Mouse (Mus musculus) fat pad, adult 2 months (tissue): Measurements from ENCODE around the gene Opalin.

Experiments
- DNase-seq: peaks from one replicate; pipeline ENCODE4 v3.0.0-alpha.2; 2011; ENCODE audit warnings: low read depth, low spot score; ENCODE audit errors: extremely low read depth

The Opalin gene

DNA sequence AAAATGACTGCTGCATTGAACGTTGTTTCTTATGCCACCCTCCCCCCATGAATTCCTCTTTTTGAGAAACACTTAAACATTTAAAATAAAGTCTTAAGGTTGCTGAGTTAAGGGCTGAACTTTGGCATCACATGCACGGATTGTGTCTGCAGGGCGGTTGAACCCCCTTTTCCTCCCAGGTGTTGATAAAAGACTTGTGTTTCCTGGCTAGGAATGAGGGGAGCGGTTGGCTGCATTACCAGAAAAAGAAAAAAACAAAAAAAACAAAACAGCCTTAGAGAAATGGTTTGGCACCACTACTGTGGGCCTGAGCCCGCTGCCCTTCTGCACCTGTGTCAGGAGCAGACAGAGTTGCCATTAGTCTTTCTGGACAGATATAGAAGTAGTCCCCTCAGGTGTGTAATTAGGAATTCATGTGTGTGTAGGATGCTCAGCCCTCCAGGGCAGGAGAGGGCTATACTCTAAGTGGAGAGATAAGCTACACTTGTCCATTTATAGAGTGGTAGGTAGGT is 57.7 kb downstream of the Opalin start:
- DNase-seq, result no peak

DNA sequence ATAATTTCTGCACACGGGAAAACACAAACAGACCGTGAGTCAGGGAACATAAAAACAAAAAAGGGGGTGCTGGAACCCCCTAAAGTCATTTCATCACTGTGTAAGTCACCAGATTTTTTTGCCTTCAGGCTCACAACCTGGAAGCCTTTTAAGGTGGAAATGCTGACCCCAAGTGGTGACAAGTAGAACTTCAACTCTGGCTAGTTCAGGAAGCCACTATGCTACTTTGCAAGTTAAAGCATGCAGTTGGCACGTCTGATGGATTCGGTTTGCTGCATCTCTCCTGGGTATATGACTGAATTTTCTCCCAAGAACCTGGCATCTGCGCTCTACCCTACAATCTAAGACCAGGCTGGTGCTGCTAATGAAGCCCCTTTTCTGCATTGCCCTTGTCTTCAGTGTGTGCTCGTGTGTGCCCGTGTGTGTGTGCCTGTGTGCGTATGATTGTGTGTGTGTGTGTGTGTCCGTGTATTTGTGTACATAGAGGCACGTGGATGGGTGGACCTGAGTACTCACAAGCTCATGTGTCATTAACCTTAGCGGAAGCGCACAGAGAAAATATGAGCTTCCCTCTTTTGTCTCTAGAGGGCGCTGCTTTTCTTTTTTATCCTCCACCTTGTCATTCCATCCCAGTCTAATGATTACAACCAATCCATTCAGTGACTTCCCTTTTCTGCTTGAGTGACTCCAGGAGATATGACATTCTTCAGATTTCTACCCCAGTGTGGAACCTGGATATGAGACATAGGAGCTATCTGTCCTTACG is 60.8 kb downstream of the Opalin start:
- no peak for DNase-seq

DNA sequence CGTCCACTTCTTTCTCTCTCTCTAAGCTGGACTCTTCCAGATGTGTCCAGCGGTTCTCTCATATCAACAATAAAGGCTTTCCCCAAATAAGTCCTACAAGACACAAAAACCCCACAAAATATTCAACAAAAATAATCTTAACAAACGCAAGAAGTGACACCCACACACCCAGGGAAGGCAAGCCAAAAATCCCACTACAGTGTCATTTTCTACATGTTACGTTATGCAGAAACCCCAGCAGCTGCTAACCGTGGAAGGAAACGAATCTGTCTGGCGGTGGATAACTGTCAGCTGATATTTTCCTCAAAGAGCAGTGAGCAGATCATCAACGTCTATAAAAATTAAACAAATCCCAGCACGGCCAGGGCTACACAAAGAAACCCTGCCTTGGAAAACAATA is 62.9 kb downstream of the Opalin start:
- DNase-seq, result no peak

DNA sequence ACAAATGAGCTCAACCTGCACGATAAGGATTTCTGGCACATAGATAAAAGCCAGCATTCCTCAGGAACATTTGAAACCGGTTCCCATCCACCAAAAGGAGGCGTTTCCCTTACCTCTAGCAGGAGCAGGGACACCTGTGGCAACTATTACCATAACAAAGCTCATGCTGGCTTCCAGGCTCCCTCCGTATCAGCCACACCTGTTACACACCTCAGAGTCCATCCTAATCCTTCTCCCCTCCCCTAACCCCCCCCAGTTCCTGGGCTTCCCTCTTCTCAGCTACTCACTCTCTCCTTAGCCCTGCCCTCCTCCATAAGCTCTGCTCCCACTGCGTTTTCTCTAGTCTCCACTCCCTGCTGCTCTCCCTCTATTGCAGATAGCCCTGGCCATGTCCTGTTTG is 63.3 kb downstream of the Opalin start:
- no peak for DNase-seq
